Mouse (Mus musculus): ENCODE results near the gene Sh2b3. TPM values are rescaled to one million over a fixed set of nuclear protein-coding genes. Genes with fewer than 3 reads are reported as not detected.

Sh2b3 gene
- total and polyA plus RNA-seq, 2 experiments from 2014 or later: 6.6 to 24.7 TPM

DNA sequence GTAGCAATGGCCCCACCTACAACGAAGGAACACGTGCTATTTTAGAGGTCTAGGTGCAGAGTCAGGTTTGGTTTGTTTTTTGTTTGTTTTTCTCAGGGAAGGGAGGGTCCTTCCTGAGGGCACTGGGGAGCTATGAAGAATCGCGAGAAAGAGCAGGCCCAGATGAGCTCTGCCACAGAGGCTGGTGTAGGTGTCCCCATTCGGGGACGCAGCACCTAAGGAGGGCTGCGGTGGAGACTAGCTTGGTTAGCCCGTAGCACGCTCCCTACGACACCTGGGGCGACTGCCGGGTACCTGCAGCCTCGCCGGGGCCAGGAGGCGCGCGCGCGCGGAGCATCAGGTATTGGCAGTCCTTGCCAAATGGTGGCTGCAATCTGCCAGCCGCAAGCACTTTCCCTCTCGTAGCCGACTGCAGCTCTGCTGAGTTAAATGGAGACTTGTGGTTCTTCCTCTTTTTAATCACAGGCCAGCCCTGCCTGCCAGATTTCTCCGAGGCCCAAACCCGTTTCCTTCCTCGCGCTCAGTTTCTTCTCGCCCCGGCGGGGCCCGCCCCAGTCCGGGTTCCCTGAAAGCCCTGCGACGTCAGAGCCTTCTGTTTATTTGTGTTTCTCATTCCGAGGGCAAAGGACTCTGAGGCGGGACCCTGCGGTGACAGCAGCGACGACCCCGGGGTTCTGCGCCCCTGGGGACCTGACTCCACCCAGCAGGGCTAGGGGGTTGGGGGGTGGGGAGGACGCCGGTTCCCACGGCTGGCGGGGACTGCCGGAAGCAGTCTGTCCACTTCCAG is 1.1 kb upstream of the Sh2b3 start:
- no peaks in the 10 kb centered on the region for H3K9me3 ChIP-seq (ENCODE audit: low read length)
- no peaks in the 10 kb centered on the region for H3K36me3 ChIP-seq (ENCODE audit: insufficient read depth, low read length)
- 0 out of 2 replicates have a peak, but pooled peaks cover 6% of the 10 kb centered on the region for H3K27me3 ChIP-seq (ENCODE audit: insufficient read depth, low read length)
- peak overlapping the region; percentile 32; the same call in 1 of the 2 replicates for H3K27ac ChIP-seq
- H3K4me1 ChIP-seq (ENCODE audit: insufficient read depth, low read length): peaks cover 28% of the 10 kb centered on the region
- ATAC-seq: no peak
- peak overlapping the region; percentile 34 for H3K4me3 ChIP-seq (ENCODE audit: low read length)
- H3K9ac ChIP-seq (replicated peaks; ENCODE audit: low read length): peak overlapping the region; percentile 41; the same call in 1 of the 2 replicates
- H3K4me2 ChIP-seq (ENCODE audit: low read depth, low read length): peak overlapping the region; percentile 89
- WGBS: 2% methylated on average over 46 of the region's 46 CpGs
- peak; percentile 42 for DNase-seq (ENCODE audit: low spot score)
- TF ChIP-seq CTCF (IDR thresholded peaks at IDR 0.05; ENCODE audit: low read depth): no peak

DNA sequence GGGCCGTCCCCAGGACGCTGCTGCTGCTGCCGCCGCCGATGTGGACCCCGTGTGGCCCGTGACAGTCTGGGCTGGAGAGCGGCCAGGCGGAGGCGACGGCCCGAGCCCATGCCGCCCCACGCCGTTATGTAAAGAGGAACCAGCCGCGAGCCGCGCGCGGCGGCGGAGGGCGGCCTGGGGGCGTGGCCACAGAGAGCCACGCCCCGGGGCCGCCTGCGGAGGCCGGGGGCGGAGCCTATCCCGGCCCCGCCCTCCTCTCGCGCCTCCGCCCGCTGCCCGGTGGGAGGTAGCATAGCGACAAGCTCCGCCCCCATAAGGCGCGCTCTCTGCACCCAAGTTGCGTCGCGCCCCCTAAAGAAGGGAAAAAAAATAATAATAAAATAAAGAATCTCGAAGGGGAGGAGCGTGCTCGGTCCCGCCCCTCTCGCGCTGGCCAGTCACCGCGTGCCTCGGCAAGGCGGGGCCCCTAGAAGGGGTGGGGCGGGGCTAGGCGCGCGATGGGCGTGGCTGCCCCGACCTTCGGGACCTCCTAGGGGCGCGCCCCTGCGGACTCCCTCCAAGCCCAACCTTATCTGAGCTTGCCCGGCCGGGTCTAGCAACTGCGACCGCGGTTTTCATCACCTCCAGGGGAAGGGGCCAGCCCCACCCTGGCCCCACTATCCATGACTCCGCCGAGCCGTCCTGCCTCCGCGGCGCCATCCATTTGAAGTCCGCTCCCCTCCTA is 592 bp downstream of the Sh2b3 start:
- peak; percentile 77 for ATAC-seq
- H3K27ac ChIP-seq: peak overlapping the region; percentile 76
- no peaks in the 10 kb centered on the region for H3K27me3 ChIP-seq (ENCODE audit: insufficient read depth, low read length)
- H3K4me1 ChIP-seq (ENCODE audit: insufficient read depth, low read length): peaks cover 32% of the 10 kb centered on the region
- H3K9ac ChIP-seq (replicated peaks; ENCODE audit: low read length): peak overlapping the region; percentile 68
- under 1% methylated on average over 67 of the region's 77 CpGs for WGBS
- H3K9me3 ChIP-seq (ENCODE audit: low read length): no peaks in the 10 kb centered on the region
- peak overlapping the region; percentile 89 for H3K4me2 ChIP-seq (ENCODE audit: low read depth, low read length)
- peak; percentile 89 for DNase-seq (ENCODE audit: low spot score)
- peak overlapping the region; percentile 80 for H3K4me3 ChIP-seq (ENCODE audit: low read length)
- no peak for TF ChIP-seq CTCF (IDR thresholded peaks at IDR 0.05; ENCODE audit: low read depth)
- H3K36me3 ChIP-seq (ENCODE audit: insufficient read depth, low read length): no peaks in the 10 kb centered on the region

DNA sequence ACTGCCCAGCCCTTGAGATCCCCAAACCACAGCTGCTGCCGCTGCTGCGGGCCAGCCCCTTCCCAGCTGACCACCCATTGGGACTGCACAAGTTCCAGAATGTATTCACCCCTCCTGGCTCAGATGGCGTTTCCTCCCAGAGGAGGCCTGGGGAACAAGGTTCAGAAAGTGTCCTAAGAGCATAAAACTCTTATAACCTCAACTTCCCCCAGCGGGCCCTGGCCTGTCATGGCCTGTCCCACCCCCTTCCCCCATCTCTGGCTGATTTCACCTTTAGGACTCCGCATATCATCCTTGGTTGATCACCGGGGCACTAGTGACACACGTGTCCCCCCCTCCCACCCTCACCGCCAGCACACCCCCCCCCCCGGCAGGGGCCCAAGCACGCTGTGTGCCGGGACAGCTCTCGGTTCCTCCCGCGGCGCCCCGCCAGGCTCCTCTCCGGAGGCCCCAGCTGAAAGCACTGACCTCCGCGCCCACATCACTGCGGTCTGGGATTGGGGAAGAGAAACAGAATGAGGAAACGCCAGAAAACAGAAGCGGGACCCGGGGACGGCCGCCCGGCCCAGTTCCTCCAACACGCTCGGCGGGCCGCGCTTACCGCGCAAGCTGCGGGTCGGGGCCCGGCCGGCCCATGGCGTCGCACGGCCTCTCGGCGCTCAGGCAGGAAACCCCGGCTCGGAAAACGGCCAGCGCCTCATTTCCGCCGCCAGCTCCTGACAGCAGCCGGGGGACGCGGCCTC is 1.3 kb downstream of the Sh2b3 start:
- Histone ChIP-seq H3K9me3 (ENCODE audit: low read length) (no peaks in the 10 kb centered on the region), H3K9ac (replicated peaks; ENCODE audit: low read length) (peak overlapping the region; percentile 68), H3K4me2 (ENCODE audit: low read depth, low read length) (peak overlapping the region; percentile 89), H3K27ac (peak overlapping the region; percentile 76), H3K4me3 (ENCODE audit: low read length) (peak overlapping the region; percentile 80), H3K4me1 (ENCODE audit: insufficient read depth, low read length) (peaks cover 32% of the 10 kb centered on the region), H3K36me3 (ENCODE audit: insufficient read depth, low read length) (no peaks in the 10 kb centered on the region), H3K27me3 (ENCODE audit: insufficient read depth, low read length) (no peaks in the 10 kb centered on the region)
- under 1% methylated on average over 51 of the region's 51 CpGs for WGBS
- DNase-seq (ENCODE audit: low spot score) (no peak), ATAC-seq (peak; percentile 2; the same call in 1 of the 2 replicates)
- no peak for TF ChIP-seq CTCF (IDR thresholded peaks at IDR 0.05; ENCODE audit: low read depth)

DNA sequence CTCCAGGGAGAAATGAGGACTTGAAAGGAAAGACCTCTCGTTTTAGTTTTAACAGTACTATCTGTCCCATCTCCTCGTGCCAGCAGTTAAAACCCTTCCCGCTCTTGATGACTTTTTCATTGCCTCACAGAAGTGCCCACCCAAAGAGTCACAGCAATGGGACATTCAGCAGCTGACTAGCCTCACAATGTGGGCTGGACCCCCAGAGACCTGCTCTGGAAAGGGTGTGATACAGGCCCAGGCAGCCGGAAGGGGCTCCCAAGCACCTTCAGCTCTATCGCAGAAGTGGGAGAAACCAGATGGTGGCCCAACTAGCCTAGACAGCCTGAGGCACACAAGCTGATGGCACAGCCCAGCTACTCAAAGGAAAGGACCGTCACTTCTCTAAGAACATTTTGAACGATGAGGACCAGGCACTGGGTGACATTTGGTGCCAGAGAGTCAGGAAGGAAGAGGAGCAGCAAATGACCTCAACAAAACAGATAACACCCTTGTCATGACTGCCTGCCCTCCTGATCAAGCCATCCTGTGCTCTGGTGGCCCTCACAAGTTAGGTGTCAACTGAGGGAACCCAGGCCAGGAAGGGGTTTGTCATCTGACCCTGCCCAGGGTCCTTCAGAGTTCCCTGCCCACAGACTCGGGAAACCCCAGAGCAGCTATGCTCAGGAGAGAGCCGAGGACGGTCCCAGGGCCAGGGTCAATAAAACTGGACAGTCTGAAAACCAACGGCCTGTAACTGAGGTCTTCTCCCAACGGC is 2.3 kb downstream of the Sh2b3 start:
- H3K4me3 ChIP-seq (ENCODE audit: low read length): peak overlapping the region; percentile 80
- H3K4me2 ChIP-seq (ENCODE audit: low read depth, low read length): peak overlapping the region; percentile 89
- no peaks in the 10 kb centered on the region for H3K27me3 ChIP-seq (ENCODE audit: insufficient read depth, low read length)
- no peak for DNase-seq (ENCODE audit: low spot score)
- no peak for TF ChIP-seq CTCF (IDR thresholded peaks at IDR 0.05; ENCODE audit: low read depth)
- H3K27ac ChIP-seq: no peak overlapping the region
- no peaks in the 10 kb centered on the region for H3K9me3 ChIP-seq (ENCODE audit: low read length)
- 39% methylated on average over 12 of the region's 12 CpGs for WGBS
- no peak for ATAC-seq
- 0 out of 2 replicates have a peak overlapping the region, but pooled peaks have one; percentile 68 for H3K9ac ChIP-seq (replicated peaks; ENCODE audit: low read length)
- no peaks in the 10 kb centered on the region for H3K36me3 ChIP-seq (ENCODE audit: insufficient read depth, low read length)
- peaks cover 32% of the 10 kb centered on the region for H3K4me1 ChIP-seq (ENCODE audit: insufficient read depth, low read length)

DNA sequence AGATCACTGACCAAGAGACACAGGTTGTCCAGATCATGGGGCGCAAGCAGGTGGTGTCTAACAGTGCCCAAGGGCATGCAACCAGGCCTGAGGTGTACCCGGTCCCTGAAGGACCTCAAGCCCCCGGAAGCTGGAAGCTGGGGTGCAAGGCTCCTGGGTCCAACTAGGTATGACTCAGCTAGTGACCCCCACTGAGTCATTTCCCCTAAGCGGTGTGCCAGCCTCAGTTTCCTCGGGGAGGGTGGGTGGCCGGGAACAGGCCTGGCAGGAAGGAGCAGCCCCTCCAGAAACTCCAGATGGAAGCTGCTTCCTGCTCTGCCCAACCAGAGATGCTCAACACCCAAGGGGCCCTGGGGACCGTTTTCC is 3.2 kb downstream of the Sh2b3 start:
- DNase-seq (ENCODE audit: low spot score) (no peak), ATAC-seq (no peak)
- Histone ChIP-seq H3K4me3 (ENCODE audit: low read length) (no peak overlapping the region), H3K9ac (replicated peaks; ENCODE audit: low read length) (0 out of 2 replicates have a peak overlapping the region, but pooled peaks have one; percentile 9), H3K4me1 (ENCODE audit: insufficient read depth, low read length) (peaks cover 32% of the 10 kb centered on the region), H3K4me2 (ENCODE audit: low read depth, low read length) (peak overlapping the region; percentile 89), H3K9me3 (ENCODE audit: low read length) (no peaks in the 10 kb centered on the region), H3K27ac (no peak overlapping the region), H3K27me3 (ENCODE audit: insufficient read depth, low read length) (no peaks in the 10 kb centered on the region), H3K36me3 (ENCODE audit: insufficient read depth, low read length) (no peaks in the 10 kb centered on the region)
- WGBS: 78% methylated on average over 7 of the region's 7 CpGs
- TF ChIP-seq CTCF (IDR thresholded peaks at IDR 0.05; ENCODE audit: low read depth): no peak

Data from hindbrain, postnatal 0 days (tissue).